Mouse (Mus musculus): Measurements from ENCODE around the gene Lmo2.
"Not testable (repeated sequence)": the region's sequence is repeated elsewhere in the genome, so short reads cannot be mapped to it uniquely, and the experiment has no call there.

Lmo2 gene

DNA sequence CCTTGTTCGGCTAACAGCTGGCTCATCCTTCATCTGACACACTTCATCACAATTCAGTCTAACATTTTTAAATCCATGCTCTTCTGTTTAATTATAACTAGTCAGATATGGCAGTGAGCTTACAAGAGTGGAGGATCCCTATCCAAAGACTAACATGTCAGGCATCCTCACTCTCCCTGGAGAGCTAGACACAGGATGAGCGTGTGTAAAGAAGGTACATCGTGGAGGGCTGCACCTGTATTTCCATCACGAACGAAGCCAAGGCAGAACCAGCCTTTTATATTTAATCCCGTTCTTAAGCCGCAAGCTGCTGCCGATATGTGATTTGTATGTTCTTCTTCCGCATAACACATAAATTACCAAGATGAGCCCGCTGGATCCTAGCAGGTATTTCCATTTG, 25.4 kb downstream of the Lmo2 start:
- no peak for DNase-seq

DNA sequence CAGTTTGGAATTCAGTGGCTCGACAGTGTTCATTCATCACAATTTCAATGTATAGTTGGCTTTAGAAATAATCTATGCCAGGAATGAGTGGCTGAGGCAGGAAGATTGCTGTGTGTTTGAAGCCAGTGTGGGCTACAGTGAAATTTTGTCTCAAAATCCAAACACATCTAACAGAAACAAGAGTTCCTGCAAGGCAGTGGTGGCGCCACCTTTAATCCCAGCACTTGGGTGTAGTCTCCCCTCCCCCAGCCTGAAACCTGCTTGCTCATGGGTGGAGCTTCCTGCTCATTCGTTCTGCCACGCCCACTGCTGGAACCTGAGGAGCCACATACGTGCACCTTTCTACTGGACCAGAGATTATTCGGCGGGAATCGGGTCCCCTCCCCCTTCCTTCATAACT, 29.8 kb downstream of the Lmo2 start:
- not testable (repeated sequence) for DNase-seq

DNA sequence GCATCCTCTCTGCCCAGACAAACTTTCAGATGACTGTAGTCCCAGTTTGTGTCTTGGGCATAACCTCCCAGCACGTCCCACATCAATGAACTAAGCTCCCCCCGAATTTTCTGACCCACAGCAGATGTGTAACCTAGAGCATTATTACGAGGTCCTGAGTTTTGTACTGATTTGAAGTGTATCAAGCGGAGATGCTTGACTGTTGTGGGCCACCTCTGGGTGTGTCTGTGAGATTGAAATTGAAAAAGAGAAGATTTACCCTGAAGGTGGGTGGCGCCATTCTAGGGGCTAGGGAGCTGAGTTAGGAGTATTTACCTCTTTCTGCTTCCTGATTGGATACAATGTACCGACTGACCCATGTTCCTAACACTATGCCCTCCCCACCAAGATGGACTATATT, 31.9 kb downstream of the Lmo2 start:
- no peak for DNase-seq

DNA sequence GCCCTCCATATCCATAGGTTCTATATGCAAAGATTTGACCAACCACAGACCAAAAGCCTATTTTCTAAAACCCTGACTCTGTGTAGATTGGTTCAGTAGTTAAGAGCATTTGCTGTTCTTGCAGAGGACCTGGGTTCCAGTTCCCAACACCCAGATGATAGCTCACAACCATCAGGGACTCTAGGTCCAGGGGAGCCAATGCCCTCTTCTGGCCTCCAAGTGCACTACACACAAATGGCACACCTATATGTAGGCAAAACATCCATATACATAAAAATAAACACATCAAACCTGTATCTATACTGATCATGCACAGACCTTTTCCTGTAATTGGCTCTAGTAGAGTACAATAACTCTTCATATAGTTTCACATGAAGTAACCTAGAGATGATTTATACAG, 33.5 kb downstream of the Lmo2 start:
- DNase-seq: no peak

DNA sequence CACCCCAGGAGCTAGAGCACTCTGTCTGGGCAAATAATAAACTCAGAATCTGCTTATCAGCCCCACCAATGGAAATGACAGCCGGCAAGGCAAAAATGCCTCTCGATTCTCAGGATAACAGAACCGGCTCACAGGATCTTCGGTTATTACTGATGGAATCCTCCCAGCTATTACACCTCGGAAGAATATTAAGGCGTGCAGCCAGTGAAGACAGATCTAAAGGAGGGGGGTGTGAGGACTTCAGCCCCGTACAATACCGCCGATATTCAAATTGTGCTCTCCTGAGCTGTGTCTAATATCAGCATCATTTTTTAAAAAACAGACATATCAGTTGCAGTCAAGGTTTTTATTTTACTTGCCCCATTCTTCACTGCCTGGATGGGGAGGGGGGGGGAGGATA, 34.4 kb downstream of the Lmo2 start:
- no peak for DNase-seq

DNA sequence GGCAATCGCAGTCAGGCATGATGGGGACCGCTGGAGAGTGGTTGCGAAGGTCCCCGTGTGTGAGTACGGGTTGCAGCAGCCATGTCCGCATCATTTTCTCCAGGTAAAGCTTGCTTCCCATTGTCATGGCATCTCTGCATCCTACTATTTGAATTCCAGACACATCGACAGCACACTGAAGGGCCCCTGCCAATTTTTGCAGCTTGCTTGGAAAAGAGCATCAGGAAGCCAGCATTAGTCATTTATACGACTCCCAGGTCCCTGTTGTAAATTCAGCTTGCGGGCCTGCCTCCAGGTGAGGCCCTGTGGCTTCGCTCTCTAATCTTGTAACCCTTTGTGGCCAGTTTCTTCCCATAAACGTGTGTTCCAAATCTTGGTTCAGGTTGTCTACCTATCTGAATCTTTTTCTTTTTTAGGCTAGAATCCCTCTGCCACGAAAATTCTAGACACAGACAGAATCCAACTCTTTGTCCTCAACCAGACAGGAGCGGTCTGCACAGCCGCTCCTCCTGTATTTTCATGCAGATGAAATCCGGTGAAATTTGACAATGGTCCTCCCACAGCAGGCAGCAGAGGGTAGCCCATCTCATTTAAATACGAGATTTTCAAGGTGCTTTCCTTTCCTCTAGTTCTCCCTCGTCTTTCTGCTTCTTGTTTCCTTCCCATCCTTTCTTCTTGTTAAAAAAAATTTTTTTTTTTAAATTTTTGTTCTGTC, 35.0 kb downstream of the Lmo2 start:
- DNase-seq: no peak

DNA sequence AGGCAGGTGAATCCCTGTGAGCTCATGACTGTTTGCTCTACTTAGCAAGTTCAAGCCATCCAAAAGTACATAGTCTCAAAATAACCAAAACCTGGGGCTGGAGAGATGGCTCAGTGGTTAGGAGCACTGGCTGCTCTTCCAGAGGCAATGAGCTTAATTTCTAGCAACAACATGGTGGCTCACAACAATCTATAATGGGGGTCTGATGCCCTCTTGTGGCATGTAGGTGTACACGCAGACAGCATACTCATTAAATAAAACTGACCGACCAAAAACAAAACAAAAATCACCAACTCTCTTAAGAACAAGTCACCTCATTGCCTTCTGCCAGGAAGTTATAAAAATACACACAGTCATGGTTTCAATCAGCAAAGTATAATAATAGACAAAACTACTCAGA, 43.3 kb downstream of the Lmo2 start:
- DNase-seq: peak in 1 of 2 experiments; percentile 17

DNA sequence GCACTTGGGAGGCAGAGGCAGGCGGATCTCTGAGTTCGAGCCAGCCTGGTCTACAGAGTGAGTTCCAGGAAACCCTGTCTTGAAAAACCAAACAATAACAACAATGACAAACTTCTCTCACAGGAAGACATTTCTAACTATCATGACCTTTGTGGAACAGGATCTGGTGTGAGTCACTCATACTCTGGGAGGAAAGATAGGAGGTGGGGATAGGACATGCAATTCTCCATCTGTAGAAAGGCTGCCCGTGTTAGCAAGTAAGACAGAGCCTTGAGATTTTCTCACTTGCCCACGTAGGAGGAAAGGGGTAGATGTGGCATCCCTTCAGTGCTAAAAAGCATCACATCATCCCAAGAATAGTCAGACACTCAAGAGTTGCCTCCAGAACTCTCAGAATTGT, 44.1 kb downstream of the Lmo2 start:
- DNase-seq: no peak

DNA sequence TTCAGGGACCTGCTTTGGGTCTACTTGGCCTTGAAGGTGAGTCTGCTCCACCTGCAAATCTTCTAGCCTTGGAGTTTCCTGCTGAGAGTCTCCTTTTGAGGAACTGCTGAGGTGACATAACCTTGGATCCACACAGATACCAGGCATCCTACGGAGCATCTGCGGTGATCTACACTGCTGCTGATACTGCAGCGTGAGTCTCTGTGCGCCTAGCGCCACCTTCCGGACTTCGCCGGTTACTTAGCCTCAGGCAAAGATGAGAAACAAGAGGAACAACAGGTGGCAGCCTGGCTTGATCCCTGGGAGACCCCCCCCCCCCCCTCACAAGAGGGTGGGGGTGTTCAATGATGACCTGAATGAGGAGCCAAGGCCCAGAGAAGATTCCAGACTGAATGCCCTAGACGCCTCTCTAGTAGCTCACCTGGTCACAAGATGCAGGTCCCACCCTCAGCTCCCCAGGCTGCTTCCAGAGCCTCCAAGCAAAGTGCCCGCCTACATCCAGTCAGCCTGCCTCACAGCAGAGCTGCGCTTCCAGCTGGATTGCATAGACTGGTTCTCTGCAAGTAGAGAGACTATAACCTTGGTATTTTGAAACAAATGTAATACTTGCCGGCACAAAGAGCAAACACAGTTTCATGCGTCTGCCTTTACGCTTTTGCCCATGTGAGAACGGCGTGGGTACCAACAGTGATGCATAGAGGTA, 45.1 kb downstream of the Lmo2 start:
- peak; percentile 36 to 62 for DNase-seq

DNA sequence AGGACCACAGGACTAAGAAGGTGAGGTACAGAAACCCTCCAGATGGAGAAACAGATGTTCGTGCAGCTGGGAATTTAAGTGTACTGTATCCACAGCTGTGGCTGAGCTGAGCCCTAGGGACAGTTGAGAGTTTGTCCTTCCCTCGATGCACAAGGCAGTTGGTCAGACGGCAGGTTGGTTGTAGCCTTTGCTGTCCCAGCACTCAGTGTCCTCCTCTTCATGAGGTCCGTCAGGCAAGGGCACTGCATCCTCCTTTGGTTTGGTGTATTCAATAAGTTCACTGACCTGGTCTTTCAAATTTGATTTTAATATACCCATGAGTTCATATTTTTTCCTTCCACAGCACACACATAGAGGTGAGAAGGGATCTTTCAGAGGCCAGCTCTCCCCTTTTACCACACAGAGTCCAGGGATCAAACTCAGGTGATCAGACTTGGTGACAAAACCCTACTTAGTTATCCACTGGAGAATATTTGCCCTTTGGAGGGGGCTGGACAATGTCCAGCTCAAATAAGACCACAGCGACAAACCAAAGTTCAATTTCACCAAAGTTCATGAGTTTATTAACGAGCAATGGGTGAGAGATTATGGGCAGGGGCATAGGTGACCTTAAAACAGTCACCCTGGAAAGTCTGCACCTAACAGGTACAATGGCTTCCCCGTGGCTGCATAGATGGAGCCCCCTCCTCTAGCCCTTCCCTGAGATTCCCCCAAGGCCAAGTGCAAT, 50.2 kb downstream of the Lmo2 start:
- no peak for DNase-seq

DNA sequence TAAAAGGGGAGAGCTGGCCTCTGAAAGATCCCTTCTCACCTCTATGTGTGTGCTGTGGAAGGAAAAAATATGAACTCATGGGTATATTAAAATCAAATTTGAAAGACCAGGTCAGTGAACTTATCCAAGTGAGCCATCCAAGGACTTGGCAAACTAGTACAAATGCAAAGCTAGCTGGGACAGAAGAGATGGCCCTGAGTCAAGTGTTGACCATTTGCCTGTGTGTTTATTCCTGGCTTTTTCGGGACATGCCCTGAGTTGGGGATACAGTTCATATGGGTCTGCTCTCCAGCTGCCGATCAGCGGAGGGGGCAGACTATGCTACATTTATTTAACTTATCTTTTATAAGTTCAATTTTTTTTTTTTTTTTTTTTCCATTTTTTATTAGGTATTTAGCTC, 51.1 kb downstream of the Lmo2 start:
- not testable (repeated sequence) for DNase-seq

DNA sequence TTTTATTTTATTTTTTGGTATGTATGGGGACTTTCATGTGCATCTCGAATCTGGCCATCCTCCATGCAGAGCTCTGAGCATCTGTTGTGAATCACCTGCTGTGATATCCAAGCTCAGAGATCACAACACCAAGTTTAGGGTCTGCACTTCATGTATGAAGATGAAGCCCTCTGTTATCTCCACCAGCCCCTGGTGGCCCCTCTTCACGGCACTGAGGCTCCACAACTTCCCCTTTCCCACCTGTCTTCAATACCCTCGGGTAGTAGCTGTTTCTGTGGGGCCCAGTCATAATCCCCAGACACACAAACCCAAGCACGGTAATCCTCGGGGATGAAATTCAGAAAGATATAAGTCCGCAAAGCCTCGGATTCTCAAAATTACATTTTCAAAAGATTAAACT, 65.3 kb downstream of the Lmo2 start:
- no peak for DNase-seq

DNA sequence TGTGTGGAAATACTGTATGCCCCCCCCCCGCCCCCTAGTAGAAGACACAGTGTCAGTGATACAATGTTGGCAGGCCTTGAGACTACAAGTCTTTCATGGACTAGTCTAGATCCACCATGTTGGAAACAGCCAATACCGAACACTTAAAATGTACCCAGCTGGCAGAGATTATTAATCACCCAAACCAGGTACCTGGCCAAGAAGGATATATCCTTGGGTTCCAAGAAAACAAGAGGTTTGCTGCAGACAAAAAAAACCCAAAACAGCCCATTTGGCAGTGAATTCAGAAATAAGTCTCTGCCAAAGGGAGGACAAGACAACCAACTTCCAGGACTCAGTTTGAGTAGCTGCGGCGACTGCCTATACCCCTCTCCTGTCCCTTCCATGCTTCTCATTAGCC, 66.9 kb downstream of the Lmo2 start:
- no peak for DNase-seq

DNA sequence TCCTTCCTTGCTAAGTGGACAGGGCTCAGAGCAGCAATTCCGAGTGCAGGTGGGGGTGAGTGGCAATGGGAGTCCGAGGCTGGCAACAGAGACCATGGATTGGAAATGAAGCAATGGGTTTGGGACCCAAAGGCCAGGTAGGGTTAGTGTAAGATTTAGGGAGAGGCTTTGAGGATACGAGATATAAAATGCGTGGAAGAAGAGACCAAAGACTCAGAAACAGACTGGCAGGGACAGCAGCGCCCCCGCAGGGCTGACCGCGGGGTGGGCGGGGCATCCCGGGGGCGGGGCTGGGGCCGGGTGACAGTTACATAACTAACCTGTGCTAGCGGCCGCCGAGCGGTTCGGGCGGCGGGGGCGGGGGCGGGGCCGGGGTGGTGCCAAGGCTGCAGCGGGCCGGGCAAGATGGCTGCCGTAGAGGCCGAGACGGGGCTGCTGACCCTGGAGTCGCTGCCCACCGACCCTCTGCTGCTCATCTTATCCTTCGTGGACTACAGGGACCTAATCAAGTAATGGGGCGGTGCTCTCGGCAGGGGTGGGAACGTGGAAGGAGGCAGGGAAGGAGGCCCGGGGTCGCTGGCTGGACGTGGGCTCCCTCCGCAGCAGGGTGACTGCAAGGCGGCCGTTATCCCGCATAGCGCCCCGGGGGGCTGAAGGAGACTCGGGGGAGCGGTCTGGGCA, 69.8 kb downstream of the Lmo2 start, which contains the start of gene Fbxo3:
Fbxo3 (plus strand) TSS at position 264 of the 681 bp plus-strand sequence.
- peak; percentile 91 to 93 for DNase-seq

DNA sequence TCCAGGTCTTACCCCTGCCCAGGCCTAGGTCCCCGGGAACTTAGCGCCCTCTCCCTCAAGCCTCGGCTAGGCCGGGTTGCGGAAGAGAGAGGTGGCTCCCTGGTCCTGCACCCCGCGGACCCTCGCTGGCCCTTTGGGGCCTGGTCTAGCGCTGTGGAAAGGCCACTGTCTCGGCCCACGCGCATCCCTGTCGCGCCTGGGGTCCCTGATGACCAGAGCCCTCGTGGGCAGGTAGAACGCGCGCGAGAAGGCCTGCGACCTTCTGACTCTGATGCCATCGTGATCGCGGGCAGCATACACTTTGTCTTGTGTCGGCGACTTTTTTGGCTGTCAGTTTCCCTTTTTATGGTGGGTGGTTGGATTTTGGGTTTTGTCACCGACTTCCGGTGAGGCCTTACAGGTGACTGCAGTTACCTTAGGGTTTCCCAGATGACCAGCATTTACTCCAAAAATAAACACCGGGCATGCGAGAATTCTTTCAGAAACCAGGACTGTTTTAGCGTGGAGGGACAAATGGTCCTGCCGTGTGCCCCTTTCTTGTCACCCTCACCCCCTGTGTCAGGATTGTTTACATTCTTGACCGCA, 70.4 kb downstream of the Lmo2 start, which contains the start of gene 4931422A03Rik:
4931422A03Rik (minus strand) TSS at position 223 of the 585 bp plus-strand sequence.
- DNase-seq: no peak

DNA sequence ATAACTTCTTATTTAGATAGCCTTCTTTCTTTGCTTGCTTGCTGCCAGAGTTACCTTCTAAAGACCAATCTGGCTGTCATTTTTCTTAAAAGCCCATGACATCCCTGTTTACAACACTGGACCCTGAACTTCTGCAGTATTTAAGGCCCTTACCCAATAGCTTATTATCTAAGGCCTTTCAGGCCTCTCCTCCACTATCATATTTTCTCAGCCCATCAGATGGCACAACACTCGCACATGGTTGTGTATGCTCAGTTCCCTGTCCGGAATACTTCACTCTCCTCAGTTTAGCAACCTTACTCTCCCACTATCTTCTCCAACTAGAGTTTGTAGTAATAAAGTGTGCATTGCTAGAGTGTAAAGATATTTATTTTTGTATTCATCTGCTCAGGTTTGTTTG, 71.3 kb downstream of the Lmo2 start:
- no peak for DNase-seq

DNA sequence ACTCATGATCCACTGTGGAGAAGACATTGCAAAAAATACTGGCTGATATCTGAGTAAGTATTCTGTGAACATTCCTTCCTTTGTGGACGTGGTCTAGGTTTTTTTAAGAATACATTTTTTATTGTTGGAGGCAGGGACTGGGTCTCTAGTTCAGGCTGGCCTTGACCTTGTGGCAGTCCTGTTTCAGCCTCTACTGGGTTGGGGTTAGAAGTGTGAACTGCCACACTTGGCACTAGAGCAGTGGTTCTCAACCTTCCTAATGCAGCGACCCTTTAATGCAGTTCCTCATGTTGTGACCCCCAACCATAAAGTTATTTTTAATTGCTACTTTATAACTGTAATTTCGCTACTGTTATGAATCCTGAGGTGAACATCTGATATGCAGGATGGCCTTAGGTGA, 72.6 kb downstream of the Lmo2 start:
- no peak for DNase-seq
